Mouse (Mus musculus) hindbrain, embryonic 15.5 days (tissue): ENCODE results near the gene Coq8a. TPM values are rescaled to one million over a fixed set of nuclear protein-coding genes. Genes with fewer than 3 reads are reported as not detected.

Experiments used
- ATAC-seq: fragments of 200-750 bp; cut with Nextera tagmentation; 2 replicates; pipeline ENCODE4 v1.8.0; 2017; ENCODE audit warnings: low read depth, moderate number of reproducible peaks, moderate TSS enrichment; ENCODE audit not compliant: low FRiP score
- H3K27ac ChIP-seq: fragments of 300-500 bp; sonication (generic); replicated peaks from 2 replicates; pipeline ENCODE4 v1.5.1; 2015; ENCODE audit warnings: mild to moderate bottlenecking, inconsistent platforms
- H3K27me3 ChIP-seq: fragments of 300-500 bp; sonication (generic); 2 replicates; pipeline ENCODE4 v1.6.1; 2015; ENCODE audit warnings: control low read depth, inconsistent platforms
- H3K36me3 ChIP-seq: fragments of 300-500 bp; sonication (generic); 2 replicates; pipeline ENCODE4 v1.6.1; 2015; ENCODE audit warnings: control low read depth, inconsistent platforms
- H3K4me1 ChIP-seq: fragments of 300-500 bp; sonication (generic); replicated peaks from 2 replicates; pipeline ENCODE4 v1.6.1; 2015; ENCODE audit warnings: control low read depth, inconsistent platforms
- H3K4me2 ChIP-seq: fragments of 300-500 bp; sonication (generic); 2 replicates; pipeline ENCODE4 v1.6.1; 2015; ENCODE audit warnings: moderate library complexity, mild to moderate bottlenecking, inconsistent platforms
- H3K4me3 ChIP-seq: fragments of 300-500 bp; sonication (generic); 2 replicates; pipeline ENCODE4 v1.5.1; 2015; ENCODE audit warnings: mild to moderate bottlenecking, inconsistent platforms
- H3K9ac ChIP-seq: fragments of 300-500 bp; sonication (generic); 2 replicates; pipeline ENCODE4 v1.6.1; 2015; ENCODE audit warnings: inconsistent platforms
- H3K9me3 ChIP-seq: fragments of 300-500 bp; sonication (generic); 2 replicates; pipeline ENCODE4 v1.6.1; 2016; ENCODE audit warnings: control low read depth, inconsistent platforms
- WGBS: fragments of 180-500 bp; shearing (Covaris S2); methylation state at CpG from one replicate; pipeline ENCODE4 v1.1.7; 2015; 5-methylcytosine and 5-hydroxymethylcytosine counted together
- polyA plus RNA-seq: library from polyadenylated mRNA; unstranded; fragments of >200 nt; fragmentation: Nextera tagmentation; extraction: Ambion mirVana; gene quantifications from 2 replicates; pipeline ENCODE4 v1.2.1, GENCODE M21; 2015

The Coq8a gene
- polyA plus RNA-seq, 1 experiment from 2014 or later: 2.6 TPM

GRCm38 (mm10) chr1:180170071-180170470 lies 29.3 kb downstream of the Coq8a start:
- no peak overlapping the region for H3K4me2 ChIP-seq
- no peak overlapping the region for H3K9ac ChIP-seq
- no peaks in the 10 kb centered on the region for H3K9me3 ChIP-seq
- no peaks in the 10 kb centered on the region for H3K4me1 ChIP-seq
- H3K36me3 ChIP-seq: 0 out of 2 replicates have a peak, but pooled peaks cover 5% of the 10 kb centered on the region
- no peak overlapping the region for H3K27ac ChIP-seq
- no peak overlapping the region for H3K4me3 ChIP-seq
- WGBS: 92% methylated on average over 8 of the region's 8 CpGs
- no peak for ATAC-seq
- H3K27me3 ChIP-seq: no peaks in the 10 kb centered on the region

GRCm38 (mm10) chr1:180169161-180169560 lies 30.2 kb downstream of the Coq8a start:
- H3K9me3 ChIP-seq: no peaks in the 10 kb centered on the region
- no peaks in the 10 kb centered on the region for H3K27me3 ChIP-seq
- no peaks in the 10 kb centered on the region for H3K4me1 ChIP-seq
- 0 out of 2 replicates have a peak, but pooled peaks cover 5% of the 10 kb centered on the region for H3K36me3 ChIP-seq
- WGBS: 92% methylated on average over 7 of the region's 7 CpGs
- no peak overlapping the region for H3K27ac ChIP-seq
- no peak for ATAC-seq
- no peak overlapping the region for H3K4me2 ChIP-seq
- no peak overlapping the region for H3K4me3 ChIP-seq
- no peak overlapping the region for H3K9ac ChIP-seq

GRCm38 (mm10) chr1:180168294-180168693 lies 31.1 kb downstream of the Coq8a start:
- H3K4me1 ChIP-seq: no peaks in the 10 kb centered on the region
- H3K27me3 ChIP-seq: no peaks in the 10 kb centered on the region
- H3K9ac ChIP-seq: no peak overlapping the region
- ATAC-seq: no peak
- WGBS: 97% methylated on average over 6 of the region's 6 CpGs
- no peak overlapping the region for H3K4me3 ChIP-seq
- no peaks in the 10 kb centered on the region for H3K9me3 ChIP-seq
- H3K27ac ChIP-seq: no peak overlapping the region
- H3K36me3 ChIP-seq: 0 out of 2 replicates have a peak, but pooled peaks cover 5% of the 10 kb centered on the region
- no peak overlapping the region for H3K4me2 ChIP-seq

- WGBS: 80% methylated on average over 5 of the region's 5 CpGs
- ATAC-seq: no peak
These were observed 32.9 kb downstream of the Coq8a start for GRCm38 (mm10) chr1:180166533-180166932.

GRCm38 (mm10) chr1:180162986-180163385 lies 36.4 kb downstream of the Coq8a start:
- WGBS: 91% methylated on average over 7 of the region's 7 CpGs
- no peak overlapping the region for H3K4me2 ChIP-seq
- peaks cover 28% of the 10 kb centered on the region; the same call in 1 of the 2 replicates for H3K36me3 ChIP-seq
- no peak for ATAC-seq
- no peaks in the 10 kb centered on the region for H3K4me1 ChIP-seq
- no peaks in the 10 kb centered on the region for H3K9me3 ChIP-seq
- no peak overlapping the region for H3K9ac ChIP-seq
- no peaks in the 10 kb centered on the region for H3K27me3 ChIP-seq
- no peak overlapping the region for H3K27ac ChIP-seq
- no peak overlapping the region for H3K4me3 ChIP-seq

More at GRCm38 (mm10) chr1:180166533-180166932, 32.9 kb downstream of the Coq8a start:
- Histone ChIP-seq H3K4me1 (no peaks in the 10 kb centered on the region), H3K4me3 (no peak overlapping the region), H3K4me2 (no peak overlapping the region), H3K9ac (no peak overlapping the region), H3K36me3 (peaks cover 11% of the 10 kb centered on the region; the same call in 1 of the 2 replicates), H3K9me3 (no peaks in the 10 kb centered on the region), H3K27ac (no peak overlapping the region), H3K27me3 (no peaks in the 10 kb centered on the region)

GRCm38 (mm10) chr1:180161566-180162355 lies 37.6 kb downstream of the Coq8a start:
- H3K36me3 ChIP-seq: peaks cover 28% of the 10 kb centered on the region; the same call in 1 of the 2 replicates
- no peaks in the 10 kb centered on the region for H3K4me1 ChIP-seq
- no peaks in the 10 kb centered on the region for H3K27me3 ChIP-seq
- H3K4me3 ChIP-seq: no peak overlapping the region
- H3K4me2 ChIP-seq: no peak overlapping the region
- H3K9me3 ChIP-seq: no peaks in the 10 kb centered on the region
- no peak overlapping the region for H3K9ac ChIP-seq
- no peak overlapping the region for H3K27ac ChIP-seq
- 90% methylated on average over 20 of the region's 20 CpGs for WGBS
- ATAC-seq: no peak

- ATAC-seq: no peak
- 80% methylated on average over 3 of the region's 3 CpGs for WGBS
- no peaks in the 10 kb centered on the region for H3K4me1 ChIP-seq
- H3K9ac ChIP-seq: no peak overlapping the region
- no peaks in the 10 kb centered on the region for H3K27me3 ChIP-seq
- no peak overlapping the region for H3K4me2 ChIP-seq
- no peak overlapping the region for H3K4me3 ChIP-seq
- H3K27ac ChIP-seq: no peak overlapping the region
- H3K36me3 ChIP-seq: peaks cover 28% of the 10 kb centered on the region
- H3K9me3 ChIP-seq: no peaks in the 10 kb centered on the region
These were observed 38.2 kb downstream of the Coq8a start for GRCm38 (mm10) chr1:180161160-180161559.

GRCm38 (mm10) chr1:180160545-180160944 lies 38.9 kb downstream of the Coq8a start:
- Histone ChIP-seq H3K36me3 (peaks cover 30% of the 10 kb centered on the region), H3K9me3 (no peaks in the 10 kb centered on the region), H3K27me3 (no peaks in the 10 kb centered on the region), H3K4me1 (no peaks in the 10 kb centered on the region), H3K9ac (no peak overlapping the region), H3K4me2 (no peak overlapping the region), H3K27ac (no peak overlapping the region), H3K4me3 (no peak overlapping the region)
- ATAC-seq: no peak
- WGBS: 94% methylated on average over 2 of the region's 2 CpGs

- H3K9ac ChIP-seq: no peak overlapping the region
- H3K9me3 ChIP-seq: no peaks in the 10 kb centered on the region
- H3K4me1 ChIP-seq: no peaks in the 10 kb centered on the region
- ATAC-seq: no peak
- peaks cover 34% of the 10 kb centered on the region for H3K36me3 ChIP-seq
- H3K27ac ChIP-seq: no peak overlapping the region
- H3K4me3 ChIP-seq: no peak overlapping the region
- no peaks in the 10 kb centered on the region for H3K27me3 ChIP-seq
- WGBS: 87% methylated on average over 2 of the region's 2 CpGs
- H3K4me2 ChIP-seq: no peak overlapping the region
These were observed 40.8 kb downstream of the Coq8a start for GRCm38 (mm10) chr1:180158648-180159047.

GRCm38 (mm10) chr1:180151191-180151590 lies 48.2 kb downstream of the Coq8a start:
- no peak overlapping the region for H3K4me3 ChIP-seq
- H3K4me2 ChIP-seq: no peak overlapping the region
- no peaks in the 10 kb centered on the region for H3K27me3 ChIP-seq
- H3K9ac ChIP-seq: no peak overlapping the region
- H3K36me3 ChIP-seq: peaks cover 53% of the 10 kb centered on the region
- WGBS: 81% methylated on average over 8 of the region's 8 CpGs
- H3K27ac ChIP-seq: no peak overlapping the region
- no peaks in the 10 kb centered on the region for H3K9me3 ChIP-seq
- ATAC-seq: no peak
- H3K4me1 ChIP-seq: no peaks in the 10 kb centered on the region

- 96% methylated on average over 4 of the region's 4 CpGs for WGBS
- no peaks in the 10 kb centered on the region for H3K27me3 ChIP-seq
- no peaks in the 10 kb centered on the region for H3K9me3 ChIP-seq
- no peak overlapping the region for H3K4me2 ChIP-seq
- ATAC-seq: no peak
- H3K4me3 ChIP-seq: no peak overlapping the region
- no peaks in the 10 kb centered on the region for H3K4me1 ChIP-seq
- H3K36me3 ChIP-seq: peaks cover 45% of the 10 kb centered on the region
- H3K27ac ChIP-seq: no peak overlapping the region
- no peak overlapping the region for H3K9ac ChIP-seq
These were observed 50.8 kb downstream of the Coq8a start for GRCm38 (mm10) chr1:180148563-180148962.

- peaks cover 41% of the 10 kb centered on the region for H3K36me3 ChIP-seq
- H3K4me2 ChIP-seq: no peak overlapping the region
- no peaks in the 10 kb centered on the region for H3K9me3 ChIP-seq
- H3K27me3 ChIP-seq: no peaks in the 10 kb centered on the region
- WGBS: 84% methylated on average over 4 of the region's 4 CpGs
- no peaks in the 10 kb centered on the region for H3K4me1 ChIP-seq
- ATAC-seq: no peak
- no peak overlapping the region for H3K27ac ChIP-seq
- no peak overlapping the region for H3K4me3 ChIP-seq
- no peak overlapping the region for H3K9ac ChIP-seq
These were observed 51.4 kb downstream of the Coq8a start for GRCm38 (mm10) chr1:180148036-180148435.
